Mouse (Mus musculus) brain, embryonic 14.5 days (tissue): ENCODE data around the gene Wfdc1.

ENCODE experiments used
- CTCF ChIP-seq: fragments of 200-500 bp; IDR thresholded peaks from 2 replicates; pipeline ENCODE4 v1.5.1; 2012; ENCODE audit warnings: inconsistent platforms, mild to moderate bottlenecking, moderate library complexity, borderline replicate concordance; ENCODE audit not compliant: insufficient read depth, insufficient read length; ENCODE audit errors: extremely low read depth
- POLR2A ChIP-seq: fragments of 200-500 bp; IDR thresholded peaks from 2 replicates; pipeline ENCODE4 v1.6.1; 2012; ENCODE audit warnings: mild to moderate bottlenecking, inconsistent platforms, borderline replicate concordance; ENCODE audit not compliant: poor library complexity, insufficient read depth, insufficient read length, severe bottlenecking; ENCODE audit errors: extremely low read depth

- no peak for TF ChIP-seq POLR2A
- TF ChIP-seq CTCF, result no peak
Measured at GRCm38 (mm10) chr8:119736348-119736917, 70.3 kb downstream of the Wfdc1 start.
